Mouse (Mus musculus) kidney, adult 18-20 months (tissue): ENCODE results near the gene Wdr83.

Experiments used
- DNase-seq: peaks from one replicate; pipeline ENCODE4 v3.0.0; 2021

Wdr83 gene

DNA sequence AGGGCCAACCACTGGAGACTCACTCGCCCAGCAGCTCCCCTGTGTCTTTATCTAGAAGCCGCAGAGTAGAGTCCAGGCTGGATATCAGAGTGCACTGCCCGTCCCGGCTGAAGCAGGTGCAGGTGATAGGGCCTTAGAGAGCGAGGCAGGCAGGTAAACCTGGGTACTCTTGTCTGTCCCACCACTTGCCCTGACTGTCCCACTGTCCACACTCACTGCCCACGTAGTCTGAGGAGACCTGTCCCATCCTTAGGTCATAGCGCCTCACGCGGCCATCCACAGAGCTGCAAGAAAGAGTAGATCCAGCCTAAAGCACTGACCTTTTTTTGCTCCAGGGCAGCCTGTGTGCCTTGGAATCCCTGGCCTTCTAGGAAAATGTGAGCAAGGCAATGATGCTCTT is 5.1 kb downstream of the Wdr83 start:
- DNase-seq, result peak; percentile 65

DNA sequence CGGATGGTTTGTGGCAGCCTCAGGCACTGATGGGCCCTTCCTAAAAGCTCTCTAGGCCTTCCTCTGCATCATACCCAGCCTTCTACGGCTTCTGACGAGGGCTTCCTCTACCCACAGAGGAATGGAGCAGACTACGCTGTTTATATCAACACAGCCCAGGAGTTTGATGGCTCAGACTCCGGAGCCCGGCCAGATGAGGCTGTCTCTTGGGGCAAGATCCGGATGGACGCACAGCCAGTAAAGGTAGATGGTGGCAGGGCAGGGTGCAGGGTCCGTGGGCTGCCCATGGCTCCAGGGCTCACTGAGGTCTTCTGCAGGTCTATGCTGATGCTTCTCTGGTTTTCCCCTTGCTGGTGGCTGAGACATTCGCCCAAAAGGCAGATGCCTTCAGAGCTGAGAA is 6.5 kb downstream of the Wdr83 start:
- DNase-seq, result no peak

DNA sequence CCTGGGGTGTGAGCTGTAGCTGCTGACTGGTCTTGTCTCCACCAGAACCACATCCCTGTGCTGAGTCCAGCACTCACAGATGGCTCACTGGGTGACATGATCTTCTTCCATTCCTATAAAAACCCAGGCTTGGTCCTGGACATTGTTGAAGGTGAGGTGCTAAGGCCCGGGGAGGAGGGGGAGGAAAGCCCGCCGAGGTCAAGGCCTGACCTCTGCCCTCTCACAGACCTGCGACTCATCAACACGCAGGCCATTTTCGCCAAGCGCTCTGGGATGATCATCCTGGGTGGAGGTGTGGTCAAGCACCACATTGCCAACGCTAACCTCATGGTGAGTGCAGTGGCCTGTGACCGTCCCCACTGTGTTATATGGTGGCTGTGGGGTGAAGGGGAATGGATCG is 6.9 kb downstream of the Wdr83 start:
- no peak for DNase-seq

DNA sequence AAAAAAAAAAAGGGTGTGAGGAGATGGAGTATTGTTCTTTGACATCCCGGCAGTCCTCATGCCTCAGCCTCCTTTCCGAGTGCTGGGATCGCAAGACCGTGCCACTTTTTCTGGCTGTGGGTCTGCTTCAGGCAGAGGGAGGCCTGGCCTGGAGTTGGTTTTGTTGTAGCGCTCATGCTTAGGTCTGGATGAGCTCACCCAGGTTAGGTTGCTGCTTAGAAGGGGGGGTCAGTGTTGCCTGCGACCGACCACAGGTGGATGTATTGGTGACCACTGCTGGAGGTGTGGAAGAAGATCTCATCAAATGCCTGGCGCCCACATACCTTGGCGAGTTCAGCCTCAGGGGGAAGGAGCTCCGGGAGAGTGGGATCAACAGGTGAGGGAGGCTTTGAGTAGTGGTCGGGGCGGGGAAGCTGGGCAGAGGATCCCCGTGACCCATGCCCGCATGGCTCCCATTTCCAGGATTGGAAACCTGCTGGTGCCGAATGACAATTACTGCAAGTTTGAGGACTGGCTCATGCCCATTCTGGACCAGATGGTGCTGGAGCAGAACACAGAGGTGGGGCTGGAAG is 8.0 kb downstream of the Wdr83 start:
- no peak for DNase-seq

DNA sequence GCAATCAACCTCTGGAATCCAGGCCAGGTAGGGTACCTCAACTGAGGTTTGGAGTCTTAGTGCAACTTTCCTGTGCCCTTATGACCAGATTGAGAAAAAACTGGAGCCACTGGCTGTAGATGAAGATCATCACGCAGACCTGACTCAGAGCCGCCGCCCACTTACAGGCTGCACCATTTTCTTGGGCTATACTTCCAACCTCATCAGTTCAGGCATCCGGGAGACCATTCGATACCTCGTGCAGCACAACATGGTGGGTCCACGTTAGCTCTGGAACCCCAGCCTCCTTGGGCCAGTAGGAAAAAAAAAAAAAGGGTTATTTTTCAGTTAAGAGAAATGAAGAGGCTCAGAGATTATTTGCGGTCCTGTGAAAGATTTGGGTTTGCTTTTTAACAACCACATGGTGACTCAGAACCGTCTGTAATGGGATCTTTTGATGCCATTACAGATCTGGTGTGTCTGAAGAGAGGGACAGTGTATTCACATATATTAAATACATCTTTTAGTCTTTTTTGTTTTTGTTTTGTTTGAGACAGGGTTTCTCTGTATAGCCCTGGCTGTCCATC is 8.7 kb downstream of the Wdr83 start:
- DNase-seq, result no peak

DNA sequence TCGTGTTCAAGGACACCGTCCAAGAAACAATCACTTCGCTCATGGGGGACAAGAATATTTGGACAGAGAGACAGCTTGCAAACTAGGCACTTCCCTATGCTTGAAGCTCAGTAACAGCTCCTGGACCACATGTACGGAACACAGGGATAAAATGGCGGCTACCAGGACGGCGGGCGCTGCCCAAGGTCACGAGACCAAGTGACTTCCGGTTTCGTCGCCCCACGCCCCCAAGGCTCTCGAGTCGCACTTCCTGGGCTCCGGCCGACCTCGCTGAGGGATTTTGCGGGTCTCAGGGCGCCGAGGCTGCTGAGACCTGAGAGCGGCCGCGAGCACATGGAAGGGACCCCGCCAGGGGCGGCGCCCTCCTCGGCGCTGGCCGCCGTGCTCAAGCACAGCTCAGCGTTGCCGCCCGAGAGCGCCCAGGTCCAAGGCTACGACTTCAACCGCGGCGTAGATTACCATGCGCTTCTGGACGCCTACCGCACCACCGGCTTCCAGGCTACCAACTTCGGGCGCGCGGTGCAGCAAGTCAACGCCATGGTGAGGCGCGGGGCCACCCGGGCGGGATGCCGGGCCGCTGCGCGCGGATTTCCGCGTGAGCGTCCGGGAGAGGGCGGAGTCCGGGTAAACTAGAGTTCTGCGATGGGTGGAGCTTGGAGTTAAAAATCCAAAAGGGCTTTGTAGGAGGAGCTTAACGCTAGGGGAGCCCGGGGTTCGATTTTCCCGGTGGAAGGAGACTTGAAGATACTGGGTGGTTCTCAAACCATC is 9.4 kb downstream of the Wdr83 start, which contains the start of gene Dhps:
Gene Dhps, plus strand, starts transcription at position 244 of the 768 bp plus-strand sequence.
- DNase-seq, result peak; percentile 93

- peak; percentile 48 for DNase-seq
Measured at GRCm38 (mm10) chr8:85071041-85071440, 10.1 kb downstream of the Wdr83 start.

- no peak for DNase-seq
Measured at GRCm38 (mm10) chr8:85067982-85068381, 13.1 kb downstream of the Wdr83 start, which contains the start of gene Gm5741. Gm5741 (minus strand) TSS chr8:85067982.

- DNase-seq, result no peak
Measured at GRCm38 (mm10) chr8:85067155-85067554, 14.0 kb downstream of the Wdr83 start.

- DNase-seq, result peak; percentile 89
Measured at GRCm38 (mm10) chr8:85065213-85065612, 15.9 kb downstream of the Wdr83 start.

- no peak for DNase-seq
Measured at GRCm38 (mm10) chr8:85062603-85063002, 18.5 kb downstream of the Wdr83 start.

GRCm38 (mm10) chr8:85059879-85060616 is 21.1 kb downstream of the Wdr83 start, which contains the start of gene Fbxw9:
Fbxw9 (plus strand) TSS chr8:85060055.
- peak; percentile 92 for DNase-seq

DNA sequence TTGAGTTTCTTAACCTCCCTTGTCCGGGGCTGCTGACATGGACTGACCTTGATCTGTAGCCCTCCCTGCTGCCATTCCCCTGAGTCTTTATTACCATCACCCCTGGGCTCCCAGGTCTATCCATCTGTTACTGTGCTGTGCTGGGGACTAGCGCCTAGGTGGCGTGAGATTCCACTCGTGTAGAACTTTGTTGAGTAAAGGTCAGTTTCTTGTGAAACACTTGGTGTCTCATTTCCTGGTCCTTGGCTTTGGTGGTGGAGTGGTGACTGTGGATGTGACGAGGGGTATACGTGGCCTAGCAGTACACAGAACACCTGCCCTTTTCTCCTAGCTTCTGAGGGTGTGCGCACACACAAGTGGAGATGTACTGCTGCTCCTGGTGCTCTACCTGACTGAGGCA is 23.7 kb downstream of the Wdr83 start:
- no peak for DNase-seq

- no peak for DNase-seq
Measured at GRCm38 (mm10) chr8:85043619-85044018, 37.5 kb downstream of the Wdr83 start.

DNA sequence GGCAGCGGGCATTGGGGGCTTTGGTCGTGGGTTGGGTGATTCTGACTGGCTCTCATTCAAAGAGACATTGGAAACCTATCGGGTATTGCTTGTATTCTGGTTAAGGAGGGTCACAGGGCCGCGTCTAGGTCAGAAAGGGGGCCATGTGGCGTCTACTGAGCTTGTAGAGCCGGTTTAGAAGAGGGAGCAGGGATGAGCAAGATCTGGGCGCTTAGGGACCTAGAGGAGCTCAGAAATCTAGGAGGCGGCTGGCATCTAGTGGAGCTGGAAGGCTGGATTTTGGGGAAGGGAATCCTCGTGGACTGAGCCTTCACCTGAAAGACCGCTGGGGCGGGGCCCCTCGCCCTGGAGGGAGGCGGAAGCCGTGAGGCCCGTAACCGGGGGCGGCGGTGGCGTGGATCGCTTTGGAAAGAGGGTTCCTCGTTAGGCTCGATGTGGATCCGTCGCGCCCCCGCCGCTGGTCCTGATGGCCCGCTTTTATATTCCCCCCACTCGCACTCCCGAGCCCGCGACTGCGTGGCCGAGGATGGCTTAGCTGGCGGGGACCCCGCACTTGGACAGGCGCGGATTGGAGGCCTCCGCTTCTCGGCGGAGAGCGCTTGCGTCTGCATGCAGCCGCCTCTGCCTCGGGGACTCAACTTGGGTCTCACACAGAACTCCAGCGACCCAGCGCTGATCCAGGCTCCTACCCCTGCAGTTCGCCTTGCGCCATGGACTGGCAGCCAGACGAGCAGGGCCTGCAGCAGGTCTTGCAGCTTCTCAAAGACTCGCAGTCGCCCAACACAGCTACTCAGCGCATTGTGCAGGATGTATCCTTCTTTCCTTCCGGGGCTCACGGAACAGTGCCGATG is 43.2 kb downstream of the Wdr83 start:
- peak; percentile 50 for DNase-seq

GRCm38 (mm10) chr8:85037366-85037680 is 43.8 kb downstream of the Wdr83 start:
- no peak for DNase-seq

DNA sequence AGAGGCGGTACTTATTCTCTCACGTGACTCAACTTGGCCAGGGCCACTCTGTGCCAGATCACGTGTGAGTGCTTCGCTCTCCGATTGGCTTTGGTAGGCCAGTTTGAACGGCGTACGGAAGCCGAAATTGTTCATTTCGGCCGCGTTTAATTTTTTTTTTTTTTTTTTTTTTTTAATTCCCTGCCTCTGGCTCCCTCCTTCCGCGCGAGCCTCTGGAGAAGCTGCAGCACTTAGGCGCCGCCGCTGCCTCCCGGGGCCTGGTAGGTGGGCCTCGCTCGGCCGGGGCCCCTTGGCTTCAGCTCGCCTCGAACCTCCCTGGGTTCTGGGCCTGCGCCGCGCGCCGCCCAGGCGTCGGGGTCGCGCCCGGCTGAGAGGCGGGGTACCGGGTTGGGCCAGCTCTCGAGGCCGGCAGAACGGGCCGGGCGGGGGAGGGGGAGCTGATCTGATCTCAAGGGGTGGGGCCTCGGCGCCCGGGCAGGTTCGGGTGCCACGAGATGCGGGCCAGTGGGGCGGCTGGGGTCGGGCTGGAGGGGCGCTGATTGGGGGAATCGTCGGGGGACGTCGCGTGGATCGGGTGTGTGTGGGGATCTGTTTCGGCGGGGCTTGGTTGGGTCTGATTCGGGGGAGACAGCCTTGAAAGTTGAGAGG is 44.3 kb downstream of the Wdr83 start, which contains the start of gene Tnpo2:
Gene Tnpo2, plus strand, starts transcription at position 198 of the 648 bp plus-strand sequence.
- peak; percentile 90 for DNase-seq

DNA sequence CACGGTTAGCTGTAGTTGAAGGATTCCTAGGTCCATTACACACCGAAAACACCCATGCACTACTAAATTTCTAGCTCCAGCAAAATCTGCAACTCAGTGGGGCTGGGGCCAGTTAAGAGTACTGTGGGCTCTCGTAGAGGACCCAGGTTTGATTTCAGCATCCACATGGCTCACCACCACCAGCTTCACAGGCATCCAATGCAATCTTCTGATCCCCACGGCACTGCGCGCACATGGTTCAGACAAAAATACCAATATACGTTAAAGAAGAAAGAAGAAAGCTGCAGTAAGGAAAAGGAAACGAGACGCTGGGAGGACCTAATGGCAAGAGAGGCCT is 44.8 kb downstream of the Wdr83 start:
- no peak for DNase-seq

- DNase-seq, result peak; percentile 53
Measured at GRCm38 (mm10) chr8:85035728-85036310, 45.3 kb downstream of the Wdr83 start.

DNA sequence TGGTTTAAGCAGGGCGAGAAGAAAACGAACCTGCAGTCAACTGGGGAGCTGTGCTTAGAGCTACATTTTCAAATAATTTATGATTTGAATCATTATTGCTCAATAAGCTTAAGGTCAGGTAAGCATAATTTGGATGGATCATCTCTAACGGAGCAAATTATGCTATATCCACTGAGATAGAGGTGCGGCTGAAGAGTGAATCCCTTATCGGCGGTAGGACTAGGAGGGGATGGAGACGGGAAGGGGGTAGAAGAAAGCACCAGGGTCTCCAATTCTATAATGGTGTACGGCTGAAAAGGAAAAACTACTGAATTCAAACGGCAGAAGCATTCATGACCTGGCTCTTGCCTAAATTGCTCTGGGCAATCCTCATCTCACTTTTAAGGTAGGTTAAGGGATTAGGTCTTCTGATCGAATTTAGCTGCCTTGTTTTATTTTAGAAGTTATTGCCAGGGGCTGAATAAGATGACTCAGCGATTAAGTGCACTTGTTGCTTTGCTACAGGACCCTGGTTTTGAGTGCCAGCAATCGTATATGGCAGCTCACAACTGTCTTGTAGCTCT is 45.9 kb downstream of the Wdr83 start:
- no peak for DNase-seq

DNA sequence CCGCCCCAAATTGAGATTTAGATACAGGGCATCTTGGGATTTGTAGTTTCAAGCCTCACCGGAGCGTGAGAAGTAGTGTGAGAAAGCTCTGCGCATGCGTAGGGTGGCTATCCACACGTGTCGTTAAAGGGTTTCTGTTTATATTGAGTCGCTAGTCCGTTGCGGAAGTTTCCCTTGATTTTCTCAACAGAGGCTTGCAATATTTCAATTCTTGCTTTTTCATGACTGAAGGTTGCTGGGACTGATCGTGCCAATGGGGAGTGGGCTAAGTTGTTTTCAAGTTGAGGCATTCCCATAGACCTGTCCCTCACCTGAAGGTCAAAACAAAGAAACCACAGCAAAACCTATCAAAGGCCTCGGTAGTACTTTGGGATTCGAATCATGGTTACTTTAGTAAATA is 46.3 kb downstream of the Wdr83 start:
- peak; percentile 71 for DNase-seq
